Mouse (Mus musculus) kidney, postnatal 4 days (tissue): Measurements from ENCODE around the gene Adamts2.

Experiments
- DNase-seq, 2 experiments: peaks; one replicate each; pipeline ENCODE4 v3.0.0; 2021; ENCODE audit warnings: mixed read lengths in 2 of 2

Gene Adamts2

GRCm38 (mm10) chr11:50739453-50739852 lies 137.6 kb downstream of the Adamts2 start:
- DNase-seq = no peak

GRCm38 (mm10) chr11:50742146-50742545 lies 140.3 kb downstream of the Adamts2 start:
- no peak for DNase-seq

- no peak for DNase-seq
These were observed 143.1 kb downstream of the Adamts2 start for GRCm38 (mm10) chr11:50744971-50745370.

- no peak for DNase-seq
These were observed 144.6 kb downstream of the Adamts2 start for GRCm38 (mm10) chr11:50746508-50746907.

GRCm38 (mm10) chr11:50750983-50751585 lies 149.2 kb downstream of the Adamts2 start:
- DNase-seq = no peak

- peak in 1 of 2 experiments; percentile 23 for DNase-seq
These were observed 155.9 kb downstream of the Adamts2 start for GRCm38 (mm10) chr11:50757741-50758140.

- no peak for DNase-seq
These were observed 164.6 kb downstream of the Adamts2 start for GRCm38 (mm10) chr11:50766461-50766860.

GRCm38 (mm10) chr11:50767039-50767438 lies 165.2 kb downstream of the Adamts2 start:
- DNase-seq = peak; percentile 72

GRCm38 (mm10) chr11:50768995-50769749 lies 167.3 kb downstream of the Adamts2 start:
- peak; percentile 94 for DNase-seq

GRCm38 (mm10) chr11:50771006-50771405 lies 169.1 kb downstream of the Adamts2 start:
- no peak for DNase-seq

- peak; percentile 24 to 33 for DNase-seq
These were observed 195.8 kb downstream of the Adamts2 start for GRCm38 (mm10) chr11:50797674-50798073.

GRCm38 (mm10) chr11:50798836-50799235 lies 197.0 kb downstream of the Adamts2 start:
- DNase-seq = no peak

- no peak for DNase-seq
These were observed 212.3 kb downstream of the Adamts2 start for GRCm38 (mm10) chr11:50814233-50814632.

GRCm38 (mm10) chr11:50826214-50826613 lies 224.3 kb downstream of the Adamts2 start:
- no peak for DNase-seq

- DNase-seq = peak; percentile 88 to 92
These were observed 225.4 kb downstream of the Adamts2 start, which contains the start of gene Zfp354c for GRCm38 (mm10) chr11:50827010-50827953. Zfp354c (minus strand) TSS chr11:50827724.

- DNase-seq = no peak
These were observed 233.8 kb downstream of the Adamts2 start for GRCm38 (mm10) chr11:50835727-50836126.

GRCm38 (mm10) chr11:50841023-50841735 lies 239.3 kb downstream of the Adamts2 start, which contains the start of gene Zfp879:
Zfp879 (minus strand) TSS chr11:50841552.
- DNase-seq = peak; percentile 91 to 94

- no peak for DNase-seq
These were observed 244.1 kb downstream of the Adamts2 start for GRCm38 (mm10) chr11:50845951-50846350.

GRCm38 (mm10) chr11:50847047-50847446 lies 245.2 kb downstream of the Adamts2 start:
- peak; percentile 25 to 47 for DNase-seq

- no peak for DNase-seq
These were observed 246.7 kb downstream of the Adamts2 start for GRCm38 (mm10) chr11:50848520-50849137.

- DNase-seq = no peak
These were observed 247.4 kb downstream of the Adamts2 start for GRCm38 (mm10) chr11:50849310-50849709.
